Mouse (Mus musculus) macrophage (primary cell): ENCODE data around the gene Pbx4. TPM values are rescaled to one million over a fixed set of nuclear protein-coding genes. Genes with fewer than 3 reads are reported as not detected.

Experiments
- H3K27ac ChIP-seq: fragments of 350-480 bp; formaldehyde crosslinking; 2 replicates; pipeline ENCODE4 v1.9.0; 2021
- H3K36me3 ChIP-seq: fragments of 350-480 bp; formaldehyde crosslinking; 2 replicates; pipeline ENCODE4 v1.9.0; 2021; ENCODE audit errors: inconsistent target
- H3K4me3 ChIP-seq: fragments of 350-480 bp; formaldehyde crosslinking; 2 replicates; pipeline ENCODE4 v1.9.0; 2021; ENCODE audit errors: inconsistent target
- H3K79me2 ChIP-seq: fragments of 350-480 bp; formaldehyde crosslinking; 2 replicates; pipeline ENCODE4 v1.9.0; 2021; ENCODE audit errors: inconsistent target
- WGBS: methylation state at CpG from one replicate; pipeline ENCODE4 v1.1.7; 2026; ENCODE audit warnings: inconsistent platforms; ENCODE audit not compliant: missing documents; 5-methylcytosine and 5-hydroxymethylcytosine counted together
- polyA plus RNA-seq: library from polyadenylated mRNA; stranded (reverse); fragments of 250-400 nt; gene quantifications from 3 replicates; pipeline ENCODE4 v1.2.4, GENCODE M21; 2018; ENCODE audit warnings: inconsistent platforms

Gene Pbx4
- polyA plus RNA-seq, 1 experiment from 2014 or later, result 0.34 TPM

DNA sequence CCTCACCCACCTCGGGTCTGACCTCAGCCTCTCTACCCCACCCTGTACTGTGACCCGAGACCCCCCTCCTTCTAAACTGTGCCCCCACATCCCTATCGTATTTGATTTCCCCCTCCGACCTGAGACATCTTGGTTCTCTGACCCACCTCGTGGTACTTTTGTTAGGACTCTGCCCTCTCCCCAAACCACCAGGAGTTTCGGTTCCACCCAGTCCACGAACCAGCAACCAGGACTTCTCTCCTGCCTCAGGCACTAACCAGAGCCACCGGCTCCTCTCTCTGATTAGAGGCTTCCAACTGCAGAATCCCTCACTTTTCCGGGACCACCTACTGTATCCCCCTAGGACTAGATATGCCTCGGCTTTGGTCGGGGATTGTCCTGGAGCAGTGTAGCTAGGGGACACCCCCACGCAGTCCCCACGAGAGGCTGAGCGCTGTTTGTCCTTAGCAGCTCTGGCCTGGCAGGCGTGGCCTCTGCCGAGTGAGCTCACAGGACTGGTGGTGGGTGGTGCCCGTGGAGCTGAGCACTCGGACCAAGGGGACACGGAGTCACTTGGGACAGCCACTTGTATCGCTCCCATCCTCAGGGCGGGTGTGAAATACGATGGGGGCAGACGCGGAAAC lies 56.1 kb downstream of the Pbx4 start:
- 11% methylated on average over 23 of the region's 24 CpGs for WGBS
- Histone ChIP-seq H3K27ac (no peak overlapping the region), H3K79me2 (no peaks in the 10 kb centered on the region), H3K4me3 (no peak overlapping the region), H3K36me3 (peaks cover 6% of the 10 kb centered on the region; the same call in 1 of the 2 replicates)

DNA sequence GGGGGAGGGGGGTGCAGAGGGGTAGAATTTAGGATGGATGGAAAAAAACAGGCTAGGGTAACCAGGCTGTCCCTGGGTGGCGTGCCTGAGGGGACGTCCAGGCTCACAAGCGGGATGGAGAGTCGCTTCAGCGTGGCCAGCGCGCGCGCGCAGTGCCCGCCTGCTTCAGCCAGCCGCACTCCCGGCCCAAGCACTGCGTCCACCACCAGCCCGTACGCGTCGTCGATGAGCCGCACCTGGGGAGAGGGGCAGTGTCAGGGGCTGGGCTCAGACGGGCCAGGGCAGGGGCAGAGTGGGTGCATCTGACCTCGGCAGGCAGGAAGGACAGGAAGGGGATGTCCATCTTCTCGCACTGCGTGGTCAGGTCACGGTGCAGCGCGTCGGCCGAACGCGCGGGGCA lies 56.6 kb downstream of the Pbx4 start:
- no peak overlapping the region for H3K27ac ChIP-seq
- H3K36me3 ChIP-seq, result peaks cover 12% of the 10 kb centered on the region; the same call in 1 of the 2 replicates
- no peaks in the 10 kb centered on the region for H3K79me2 ChIP-seq
- no peak overlapping the region for H3K4me3 ChIP-seq
- WGBS, result 12% methylated on average over 32 of the region's 32 CpGs

DNA sequence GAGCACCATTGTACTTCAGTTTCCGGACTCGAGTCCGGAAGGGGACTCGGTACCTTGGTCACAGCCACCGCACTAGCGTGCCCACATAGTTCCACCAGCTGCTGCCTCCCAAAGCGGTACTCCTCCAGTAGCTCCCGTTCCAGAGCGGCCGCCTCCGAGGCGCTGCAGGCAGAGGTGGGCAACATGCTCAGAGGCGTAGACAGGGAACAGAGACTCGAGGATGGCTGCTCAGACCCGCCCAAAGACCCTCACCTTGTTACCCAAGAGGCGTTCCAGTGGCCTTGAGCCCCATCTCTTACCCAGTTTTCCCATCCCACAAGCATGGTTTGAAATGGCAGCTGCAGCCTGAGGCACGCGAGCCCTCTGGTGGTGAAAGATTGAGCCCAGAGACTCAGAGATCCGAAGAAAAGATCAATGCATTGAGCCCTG lies 58.5 kb downstream of the Pbx4 start:
- peaks cover 13% of the 10 kb centered on the region for H3K79me2 ChIP-seq
- peaks cover 18% of the 10 kb centered on the region; the same call in 1 of the 2 replicates for H3K36me3 ChIP-seq
- 61% methylated on average over 19 of the region's 19 CpGs for WGBS
- no peak overlapping the region for H3K4me3 ChIP-seq
- no peak overlapping the region for H3K27ac ChIP-seq

GRCm38 (mm10) chr8:69893863-69894262 lies 61.6 kb downstream of the Pbx4 start:
- WGBS, result 89% methylated on average over 17 of the region's 17 CpGs
- peaks cover 44% of the 10 kb centered on the region for H3K79me2 ChIP-seq
- H3K36me3 ChIP-seq, result peaks cover 25% of the 10 kb centered on the region; the same call in 1 of the 2 replicates
- H3K4me3 ChIP-seq, result no peak overlapping the region
- H3K27ac ChIP-seq, result no peak overlapping the region

GRCm38 (mm10) chr8:69894836-69895332 lies 62.6 kb downstream of the Pbx4 start:
- peaks cover 54% of the 10 kb centered on the region for H3K79me2 ChIP-seq
- H3K27ac ChIP-seq, result no peak overlapping the region
- no peak overlapping the region for H3K4me3 ChIP-seq
- peaks cover 25% of the 10 kb centered on the region; the same call in 1 of the 2 replicates for H3K36me3 ChIP-seq
- 82% methylated on average over 6 of the region's 6 CpGs for WGBS

DNA sequence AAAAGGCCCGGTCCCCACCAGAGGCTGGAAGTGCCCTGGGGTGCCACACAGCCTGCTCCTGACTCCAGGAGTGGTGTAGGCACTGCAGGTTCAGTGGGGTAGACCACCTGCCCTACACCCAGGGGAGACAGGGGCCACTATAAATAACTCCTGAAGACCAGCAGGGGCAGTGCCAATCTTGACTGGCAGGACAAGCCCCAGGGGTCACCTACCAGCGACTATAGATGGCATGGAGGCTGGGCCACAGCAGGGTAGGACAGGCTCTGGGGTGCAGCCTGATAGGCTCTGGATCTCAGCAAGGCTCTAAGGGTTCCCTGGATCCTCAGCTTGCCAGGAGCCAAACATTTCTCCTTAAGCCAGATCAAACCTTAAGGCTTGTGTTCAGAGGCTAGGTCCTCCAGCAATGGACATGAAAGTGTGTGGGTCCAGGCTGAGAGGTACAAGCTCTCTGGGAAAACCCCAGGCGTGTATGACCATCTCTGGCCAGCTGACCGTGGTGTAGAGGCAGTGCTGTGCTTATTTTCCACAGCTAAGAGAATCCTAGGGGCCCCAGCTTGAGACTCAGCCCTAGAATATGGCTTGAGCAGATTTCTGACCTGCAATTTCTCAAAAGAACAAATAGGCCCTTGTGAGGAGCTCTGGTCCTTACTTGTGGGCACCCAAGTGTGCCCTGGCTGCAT lies 63.6 kb downstream of the Pbx4 start:
- Histone ChIP-seq H3K79me2 (peaks cover 64% of the 10 kb centered on the region), H3K4me3 (no peak overlapping the region), H3K27ac (no peak overlapping the region), H3K36me3 (peaks cover 25% of the 10 kb centered on the region; the same call in 1 of the 2 replicates)
- 95% methylated on average over 3 of the region's 4 CpGs for WGBS

DNA sequence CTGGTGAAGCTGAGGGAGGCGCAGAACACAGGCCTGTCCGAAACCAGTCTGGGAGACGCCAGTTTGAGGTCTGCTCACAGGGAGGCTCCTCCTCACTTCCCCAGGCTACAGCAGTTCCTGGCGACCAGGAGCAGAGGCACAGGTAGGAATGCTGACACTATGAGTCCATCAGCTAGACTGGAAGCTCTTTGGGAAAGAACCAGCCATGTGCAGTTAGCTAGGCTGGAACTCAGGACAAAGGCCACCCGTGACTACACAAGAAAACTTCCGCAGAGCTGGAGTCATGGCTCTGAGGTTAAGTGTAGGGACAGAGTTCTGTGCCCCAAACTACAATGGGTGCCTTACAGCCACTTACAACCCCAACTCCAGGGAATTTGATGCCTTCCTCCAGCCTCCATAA lies 65.6 kb downstream of the Pbx4 start:
- Histone ChIP-seq H3K36me3 (peaks cover 19% of the 10 kb centered on the region; the same call in 1 of the 2 replicates), H3K4me3 (no peak overlapping the region), H3K79me2 (peaks cover 69% of the 10 kb centered on the region), H3K27ac (no peak overlapping the region)
- WGBS, result 80% methylated on average over 4 of the region's 6 CpGs

GRCm38 (mm10) chr8:69899876-69900275 lies 67.6 kb downstream of the Pbx4 start:
- H3K27ac ChIP-seq, result no peak overlapping the region
- H3K36me3 ChIP-seq, result 0 out of 2 replicates have a peak, but pooled peaks cover 9% of the 10 kb centered on the region
- peaks cover 65% of the 10 kb centered on the region for H3K79me2 ChIP-seq
- H3K4me3 ChIP-seq, result no peak overlapping the region
- 95% methylated on average over 2 of the region's 2 CpGs for WGBS

DNA sequence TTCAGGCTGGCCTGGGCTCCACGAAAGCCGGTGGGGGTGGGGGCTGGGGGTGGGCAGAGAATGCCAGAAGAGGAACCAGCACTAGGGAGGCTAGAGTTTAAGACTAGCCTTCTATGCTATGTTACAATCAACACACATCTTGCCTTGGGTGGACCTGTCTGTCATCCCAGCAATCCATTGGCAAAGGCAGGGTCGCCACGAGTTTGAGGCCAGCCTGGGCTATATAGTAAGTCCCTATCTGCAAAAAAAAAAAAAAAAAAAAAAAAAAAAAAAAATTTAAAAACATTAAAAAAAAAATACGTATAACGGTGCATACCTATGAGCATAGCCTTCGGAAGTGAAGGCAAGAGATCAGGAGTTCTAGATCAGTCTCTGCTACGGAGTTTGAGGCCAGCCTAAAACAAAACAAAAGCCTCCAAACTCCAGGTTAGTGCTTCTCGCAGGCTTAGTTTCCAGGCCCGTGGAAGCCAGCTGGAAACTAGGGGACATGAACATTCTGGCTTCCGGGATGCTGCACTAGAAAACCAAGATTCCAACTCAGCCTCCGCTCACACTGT lies 68.7 kb downstream of the Pbx4 start:
- Histone ChIP-seq H3K79me2 (peaks cover 54% of the 10 kb centered on the region), H3K27ac (peak overlapping the region; percentile 79), H3K4me3 (peak overlapping the region; percentile 91), H3K36me3 (0 out of 2 replicates have a peak, but pooled peaks cover 6% of the 10 kb centered on the region)
- 5% methylated on average over 12 of the region's 12 CpGs for WGBS

DNA sequence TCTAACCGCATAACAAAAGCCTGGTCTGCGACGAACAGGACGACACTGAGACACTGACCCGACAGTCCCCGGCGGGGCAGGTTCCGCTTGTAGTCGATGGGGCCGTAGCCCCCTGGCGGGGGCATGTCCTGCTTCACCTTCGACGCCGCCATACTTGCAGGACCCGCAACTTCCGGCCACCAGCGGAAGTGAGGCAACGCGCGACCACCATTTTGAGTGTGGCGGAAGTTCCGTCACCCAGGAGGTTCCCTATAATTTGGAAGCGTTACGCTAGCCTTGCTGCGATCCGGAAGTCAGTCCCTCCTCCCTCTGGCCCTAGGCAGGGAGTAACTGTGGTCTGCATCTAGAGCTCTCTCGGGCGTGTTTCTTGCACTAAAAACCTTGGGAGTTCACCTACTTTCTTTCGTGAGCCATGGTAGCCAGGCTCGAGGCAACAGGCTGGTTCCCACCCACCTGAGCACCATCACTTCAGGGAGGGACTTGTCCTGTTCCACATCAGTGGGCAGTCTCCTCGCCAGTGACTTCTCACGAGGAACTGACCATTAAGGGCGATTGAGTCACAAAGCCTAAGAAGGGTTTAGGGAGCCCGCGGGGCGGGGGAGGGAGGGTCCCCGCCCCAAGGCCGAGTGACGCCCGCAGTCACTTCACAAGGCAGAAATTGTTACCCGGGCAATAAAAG lies 69.3 kb downstream of the Pbx4 start:
- Histone ChIP-seq H3K79me2 (peaks cover 48% of the 10 kb centered on the region), H3K36me3 (no peaks in the 10 kb centered on the region), H3K4me3 (peak overlapping the region; percentile 91), H3K27ac (peak overlapping the region; percentile 79)
- WGBS, result 3% methylated on average over 41 of the region's 41 CpGs

GRCm38 (mm10) chr8:69902163-69903062 lies 70.1 kb downstream of the Pbx4 start, which contains the start of the genes Tssk6, Ndufa13 and Yjefn3:
Gene Tssk6, plus strand, starts transcription at chr8:69902184.
Gene Ndufa13, minus strand, starts transcription at chr8:69902558.
Gene Yjefn3, minus strand, starts transcription at chr8:69902712.
- no peaks in the 10 kb centered on the region for H3K36me3 ChIP-seq
- H3K79me2 ChIP-seq, result peaks cover 40% of the 10 kb centered on the region
- peak within 1 kb of the TSS; percentile 79 for H3K27ac ChIP-seq
- WGBS, result 4% methylated on average over 76 of the region's 89 CpGs
- H3K4me3 ChIP-seq, result peak within 1 kb of the TSS; percentile 91

DNA sequence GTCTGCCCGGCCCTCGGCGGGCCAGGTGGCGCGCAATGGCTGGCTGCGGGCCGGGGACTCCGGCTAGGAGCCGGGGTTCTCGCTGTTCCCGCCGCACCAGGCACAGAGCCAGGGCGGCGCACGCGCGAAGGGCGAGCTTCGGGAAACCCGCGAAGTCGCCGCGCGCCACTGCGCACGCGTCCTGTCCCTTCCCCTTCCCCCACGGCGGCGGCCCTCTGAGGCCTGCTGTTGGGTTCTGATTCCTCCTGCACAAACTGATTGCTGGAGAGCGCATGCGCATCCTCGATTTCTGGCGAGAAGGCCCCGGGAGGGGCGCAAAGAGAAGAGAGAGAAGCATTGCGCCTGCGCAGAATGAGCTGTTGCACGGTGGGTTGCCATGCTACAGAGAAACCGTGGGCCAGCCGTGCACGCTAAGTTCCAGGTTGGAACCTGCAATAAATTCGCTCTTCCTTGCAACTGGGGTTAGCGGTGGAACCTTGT lies 70.8 kb downstream of the Pbx4 start:
- Histone ChIP-seq H3K36me3 (no peaks in the 10 kb centered on the region), H3K79me2 (peaks cover 33% of the 10 kb centered on the region), H3K4me3 (peak overlapping the region; percentile 91), H3K27ac (peak overlapping the region; percentile 79)
- under 1% methylated on average over 45 of the region's 45 CpGs for WGBS

DNA sequence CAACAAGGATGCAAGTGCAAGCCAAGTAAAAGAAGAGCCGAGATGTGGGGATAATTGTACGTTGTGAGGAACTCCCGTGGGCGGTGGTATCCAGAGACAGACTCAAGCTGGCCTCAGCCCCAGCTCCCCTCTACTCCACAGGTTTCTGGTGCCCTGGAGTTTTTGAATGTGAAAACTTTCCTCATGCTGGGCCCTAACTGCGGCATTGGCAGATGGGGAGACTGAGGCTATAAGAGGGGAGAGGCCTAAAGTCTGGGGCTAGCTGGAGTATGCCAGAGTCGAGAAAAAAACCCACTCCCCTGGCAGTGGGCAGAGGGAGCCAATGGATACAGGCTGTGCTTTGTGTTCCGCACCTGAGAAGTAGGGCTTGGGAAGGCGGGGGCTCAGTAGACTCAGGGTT lies 71.8 kb downstream of the Pbx4 start:
- peaks cover 5% of the 10 kb centered on the region; the same call in 1 of the 2 replicates for H3K36me3 ChIP-seq
- H3K27ac ChIP-seq, result no peak overlapping the region
- no peak overlapping the region for H3K4me3 ChIP-seq
- 90% methylated on average over 8 of the region's 8 CpGs for WGBS
- H3K79me2 ChIP-seq, result peaks cover 23% of the 10 kb centered on the region
